Mouse (Mus musculus) limb, embryonic 13.5 days (tissue): ENCODE results near the gene Rhov. TPM values are rescaled to one million over a fixed set of nuclear protein-coding genes. Genes with fewer than 3 reads are reported as not detected.

Experiments
- ATAC-seq: fragments of 200-750 bp; cut with Nextera tagmentation; 2 replicates; pipeline ENCODE4 v1.8.0; 2017; ENCODE audit warnings: low read depth, moderate number of reproducible peaks, moderate TSS enrichment; ENCODE audit not compliant: low FRiP score
- H3K27ac ChIP-seq: fragments of 300-500 bp; sonication (generic); 2 replicates; pipeline ENCODE4 v1.5.1; 2015; ENCODE audit warnings: inconsistent platforms, mild to moderate bottlenecking, moderate library complexity
- H3K27me3 ChIP-seq: fragments of 300-500 bp; sonication (generic); 2 replicates; pipeline ENCODE4 v1.6.1; 2015; ENCODE audit warnings: mild to moderate bottlenecking, inconsistent platforms
- H3K36me3 ChIP-seq: fragments of 300-500 bp; sonication (generic); 2 replicates; pipeline ENCODE4 v1.6.1; 2015; ENCODE audit warnings: inconsistent platforms, mild to moderate bottlenecking, moderate library complexity
- H3K4me1 ChIP-seq: fragments of 300-500 bp; sonication (generic); 2 replicates; pipeline ENCODE4 v1.6.1; 2015; ENCODE audit warnings: inconsistent platforms
- H3K4me2 ChIP-seq: fragments of 300-500 bp; sonication (generic); replicated peaks from 2 replicates; pipeline ENCODE4 v1.6.1; 2015; ENCODE audit warnings: inconsistent platforms, mild to moderate bottlenecking, moderate library complexity
- H3K4me3 ChIP-seq: fragments of 300-500 bp; sonication (generic); 2 replicates; pipeline ENCODE4 v1.5.1; 2015; ENCODE audit warnings: moderate library complexity, mild to moderate bottlenecking, inconsistent platforms
- H3K9ac ChIP-seq: fragments of 300-500 bp; sonication (generic); 2 replicates; pipeline ENCODE4 v1.6.1; 2015; ENCODE audit warnings: mild to moderate bottlenecking, inconsistent platforms
- H3K9me3 ChIP-seq: fragments of 300-500 bp; sonication (generic); 2 replicates; pipeline ENCODE4 v1.6.1; 2016; ENCODE audit warnings: inconsistent platforms
- WGBS: fragments of 180-500 bp; shearing (Covaris S2); methylation state at CpG from one replicate; pipeline ENCODE4 v1.1.7; 2015; 5-methylcytosine and 5-hydroxymethylcytosine counted together
- polyA plus RNA-seq: library from polyadenylated mRNA; unstranded; fragments of >200 nt; fragmentation: Nextera tagmentation; extraction: Ambion mirVana; gene quantifications from 2 replicates; pipeline ENCODE4 v1.2.1, GENCODE M21; 2015

The Rhov gene
- polyA plus RNA-seq, 1 experiment from 2014 or later = 11.5 TPM

DNA sequence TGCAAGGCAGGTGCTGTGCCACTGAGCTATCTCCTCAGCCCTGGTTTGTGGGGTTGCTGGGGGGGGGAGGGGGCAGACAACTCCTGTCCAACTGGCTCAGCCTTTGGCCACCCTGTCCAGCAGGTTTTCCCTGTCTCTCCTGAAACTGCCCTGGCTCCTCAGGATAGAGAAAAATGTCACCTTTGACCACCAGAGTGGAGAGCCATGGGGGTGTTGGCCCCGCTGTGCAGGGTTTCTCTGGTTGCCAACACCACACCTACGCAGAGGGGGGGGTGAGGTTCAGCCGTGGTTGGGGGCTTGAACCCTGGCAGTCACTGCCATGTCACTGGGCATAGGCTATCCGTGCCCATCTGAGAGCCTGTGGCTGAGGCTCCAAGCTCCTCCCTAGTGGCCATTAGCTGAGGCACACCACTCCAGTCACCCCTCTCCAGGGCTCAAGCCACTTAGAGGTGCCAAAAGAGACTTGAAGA is 21.4 kb downstream of the Rhov start:
- 75% methylated on average over 4 of the region's 4 CpGs for WGBS
- no peaks in the 10 kb centered on the region for H3K4me1 ChIP-seq
- H3K36me3 ChIP-seq = no peaks in the 10 kb centered on the region
- no peaks in the 10 kb centered on the region for H3K9me3 ChIP-seq
- no peak overlapping the region for H3K9ac ChIP-seq
- H3K4me3 ChIP-seq = no peak overlapping the region
- no peak for ATAC-seq
- H3K4me2 ChIP-seq = no peak overlapping the region
- H3K27me3 ChIP-seq = peaks cover 15% of the 10 kb centered on the region
- no peak overlapping the region for H3K27ac ChIP-seq

DNA sequence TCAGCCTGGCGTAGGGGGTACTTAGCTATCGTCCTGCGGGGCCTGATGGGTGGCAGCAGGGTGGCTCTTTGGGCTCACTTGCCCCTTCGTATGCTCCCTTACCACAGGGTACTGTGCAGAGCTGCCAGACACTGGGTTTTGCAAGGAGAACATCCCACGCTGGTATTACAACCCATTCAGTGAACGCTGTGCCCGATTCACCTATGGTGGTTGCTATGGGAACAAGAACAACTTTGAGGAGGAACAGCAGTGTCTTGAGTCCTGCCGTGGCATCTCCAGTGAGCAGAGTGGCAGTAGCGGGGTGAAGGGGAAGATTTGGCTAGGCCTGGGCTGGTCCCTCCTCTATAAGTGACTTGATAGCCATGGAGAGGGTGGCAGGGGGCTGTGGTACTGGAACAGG is 23.2 kb downstream of the Rhov start:
- Histone ChIP-seq H3K4me2 (no peak overlapping the region), H3K27me3 (peaks cover 9% of the 10 kb centered on the region; the same call in 1 of the 2 replicates), H3K27ac (no peak overlapping the region), H3K36me3 (no peaks in the 10 kb centered on the region), H3K9ac (no peak overlapping the region), H3K9me3 (no peaks in the 10 kb centered on the region), H3K4me3 (no peak overlapping the region), H3K4me1 (no peaks in the 10 kb centered on the region)
- 86% methylated on average over 9 of the region's 9 CpGs for WGBS
- ATAC-seq = no peak

DNA sequence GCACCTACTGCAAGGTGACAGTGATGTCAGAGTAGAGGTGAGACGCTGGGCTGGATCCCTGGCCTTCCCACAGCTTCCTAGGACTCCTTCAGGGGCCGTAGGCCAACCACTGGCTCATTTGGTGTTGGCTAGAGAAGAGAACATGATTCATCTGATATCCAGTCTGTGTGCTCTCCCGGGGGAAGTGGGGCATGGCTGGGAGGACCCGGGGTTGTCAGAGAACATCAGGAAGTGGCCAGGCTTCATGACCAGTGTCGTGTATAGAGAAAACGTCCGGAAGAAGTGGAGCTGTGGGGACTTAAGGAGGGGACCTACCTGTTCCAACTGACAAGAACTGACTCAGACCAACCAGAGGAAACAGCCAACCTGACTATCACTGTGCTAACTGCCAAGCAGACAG is 25.8 kb downstream of the Rhov start:
- 85% methylated on average over 7 of the region's 7 CpGs for WGBS

DNA sequence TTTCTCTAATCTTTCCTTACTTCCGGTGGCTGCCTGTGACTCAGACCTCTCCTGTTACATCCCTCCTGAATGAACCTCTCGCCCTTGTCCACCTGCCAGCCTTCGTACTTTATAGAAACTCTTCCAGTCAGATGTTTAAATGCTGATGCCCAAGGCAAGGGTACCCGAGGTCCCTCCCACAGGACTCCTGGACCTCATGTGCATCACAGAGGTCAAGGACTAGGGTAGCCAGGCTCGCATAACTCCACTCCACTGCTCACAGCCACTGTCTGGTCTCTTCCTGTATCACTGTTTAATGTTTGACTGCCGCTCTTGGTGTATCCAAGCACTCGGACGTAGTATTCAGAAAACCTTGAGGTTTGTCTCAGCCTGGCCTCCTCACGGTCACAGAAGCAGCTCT is 28.5 kb downstream of the Rhov start:
- no peak overlapping the region for H3K4me2 ChIP-seq
- H3K4me1 ChIP-seq = peaks cover 3% of the 10 kb centered on the region; the same call in 1 of the 2 replicates
- no peak overlapping the region for H3K4me3 ChIP-seq
- no peak overlapping the region for H3K27ac ChIP-seq
- H3K36me3 ChIP-seq = no peaks in the 10 kb centered on the region
- no peak overlapping the region for H3K9ac ChIP-seq
- H3K27me3 ChIP-seq = peaks cover 33% of the 10 kb centered on the region
- 80% methylated on average over 9 of the region's 9 CpGs for WGBS
- no peaks in the 10 kb centered on the region for H3K9me3 ChIP-seq
- no peak for ATAC-seq

More for the DNA sequence above, 25.8 kb downstream of the Rhov start:
- H3K4me1 ChIP-seq = no peaks in the 10 kb centered on the region
- no peak overlapping the region for H3K4me3 ChIP-seq
- no peak overlapping the region for H3K4me2 ChIP-seq
- peaks cover 15% of the 10 kb centered on the region for H3K27me3 ChIP-seq
- no peak overlapping the region for H3K27ac ChIP-seq
- H3K9me3 ChIP-seq = no peaks in the 10 kb centered on the region
- H3K9ac ChIP-seq = no peak overlapping the region
- ATAC-seq = no peak
- H3K36me3 ChIP-seq = no peaks in the 10 kb centered on the region

DNA sequence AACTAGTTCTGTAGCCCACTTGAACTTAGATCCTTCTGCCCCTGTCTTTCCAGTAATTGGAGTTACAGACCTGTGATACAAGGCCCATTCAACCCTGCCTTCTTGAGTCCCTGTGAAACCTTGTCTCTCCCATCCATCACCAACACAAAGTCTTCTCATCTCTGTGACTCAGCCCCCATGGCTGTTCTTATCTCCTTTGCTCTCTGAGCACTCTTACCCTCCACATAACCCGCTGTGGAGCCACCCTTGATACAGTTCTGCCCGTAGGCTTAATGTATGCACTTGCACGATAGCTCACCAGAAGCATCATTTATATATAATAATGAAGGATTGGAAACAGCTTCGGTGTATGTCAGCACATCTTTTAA is 30.3 kb downstream of the Rhov start:
- WGBS = 90% methylated on average over 4 of the region's 4 CpGs
- no peak overlapping the region for H3K4me3 ChIP-seq
- peaks cover 50% of the 10 kb centered on the region for H3K27me3 ChIP-seq
- H3K4me2 ChIP-seq = no peak overlapping the region
- H3K9me3 ChIP-seq = no peaks in the 10 kb centered on the region
- H3K9ac ChIP-seq = no peak overlapping the region
- peaks cover 12% of the 10 kb centered on the region for H3K4me1 ChIP-seq
- no peak overlapping the region for H3K27ac ChIP-seq
- ATAC-seq = no peak
- H3K36me3 ChIP-seq = no peaks in the 10 kb centered on the region

DNA sequence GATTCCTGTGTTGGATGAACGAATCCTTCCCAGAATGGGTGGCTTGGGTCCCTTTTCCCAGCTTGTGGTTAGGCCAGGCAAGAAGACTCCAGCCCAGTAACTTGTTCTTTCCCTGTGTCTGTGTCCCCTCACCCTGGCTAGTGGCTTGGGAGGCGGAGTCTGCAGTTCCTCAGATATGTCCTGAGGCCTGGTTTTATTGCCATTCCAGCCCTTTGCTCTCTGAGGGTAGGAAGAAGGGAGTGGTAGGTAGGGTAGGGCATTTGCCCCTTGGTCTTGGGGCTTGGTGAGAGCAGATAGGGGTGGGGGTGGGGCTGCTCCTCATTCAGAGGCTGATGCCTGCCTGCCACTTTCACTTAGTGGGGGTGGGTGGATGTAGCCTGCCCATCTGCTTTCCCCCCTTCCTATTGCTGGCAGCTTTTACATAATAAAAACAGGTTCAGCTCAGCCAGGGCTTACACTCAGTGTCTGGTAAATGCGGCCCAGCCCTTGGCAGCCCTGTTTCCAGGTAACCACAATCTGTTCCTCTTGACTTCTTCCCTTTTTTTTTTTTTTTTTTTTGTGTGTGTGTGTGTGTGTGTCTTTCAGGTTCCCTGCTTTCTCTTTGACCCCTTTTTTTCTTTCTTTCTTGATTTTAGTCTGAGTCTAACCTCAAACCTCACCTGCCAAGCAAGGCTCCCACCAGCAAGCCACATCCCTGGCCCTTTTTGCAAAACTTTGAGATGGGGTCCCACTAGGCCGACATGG is 30.8 kb downstream of the Rhov start:
- WGBS = 70% methylated on average over 4 of the region's 4 CpGs
- no peak for ATAC-seq
- Histone ChIP-seq H3K36me3 (no peaks in the 10 kb centered on the region), H3K27me3 (peaks cover 56% of the 10 kb centered on the region), H3K4me1 (peaks cover 12% of the 10 kb centered on the region), H3K4me3 (no peak overlapping the region), H3K4me2 (no peak overlapping the region), H3K27ac (no peak overlapping the region), H3K9me3 (no peaks in the 10 kb centered on the region), H3K9ac (no peak overlapping the region)

DNA sequence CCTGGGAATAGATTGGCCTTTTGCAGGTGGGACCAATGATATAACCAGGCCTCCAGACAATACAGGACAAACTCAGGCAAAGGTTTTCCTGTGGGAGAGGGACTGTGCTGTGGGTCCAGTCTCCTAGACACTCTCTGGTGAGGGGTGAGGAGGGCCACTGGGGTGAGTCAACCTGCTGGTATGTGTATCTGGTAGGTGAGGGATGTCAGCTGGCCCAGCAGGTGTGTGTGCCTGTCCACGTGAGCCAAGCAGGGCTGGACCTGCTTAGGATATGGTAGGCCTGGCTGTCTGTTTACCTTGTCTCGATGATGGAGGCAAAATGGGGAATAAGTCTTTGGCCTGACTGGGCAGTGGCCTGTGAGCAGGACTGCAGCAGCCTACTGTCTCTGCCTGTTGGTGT is 32.4 kb downstream of the Rhov start:
- peaks cover 71% of the 10 kb centered on the region for H3K27me3 ChIP-seq
- ATAC-seq = no peak
- H3K36me3 ChIP-seq = no peaks in the 10 kb centered on the region
- 79% methylated on average over 2 of the region's 2 CpGs for WGBS
- no peaks in the 10 kb centered on the region for H3K9me3 ChIP-seq
- peaks cover 12% of the 10 kb centered on the region for H3K4me1 ChIP-seq
- peak overlapping the region; percentile 88; the same call in 1 of the 2 replicates for H3K4me2 ChIP-seq
- H3K27ac ChIP-seq = no peak overlapping the region
- peak overlapping the region; percentile 55; the same call in 1 of the 2 replicates for H3K4me3 ChIP-seq
- H3K9ac ChIP-seq = no peak overlapping the region

DNA sequence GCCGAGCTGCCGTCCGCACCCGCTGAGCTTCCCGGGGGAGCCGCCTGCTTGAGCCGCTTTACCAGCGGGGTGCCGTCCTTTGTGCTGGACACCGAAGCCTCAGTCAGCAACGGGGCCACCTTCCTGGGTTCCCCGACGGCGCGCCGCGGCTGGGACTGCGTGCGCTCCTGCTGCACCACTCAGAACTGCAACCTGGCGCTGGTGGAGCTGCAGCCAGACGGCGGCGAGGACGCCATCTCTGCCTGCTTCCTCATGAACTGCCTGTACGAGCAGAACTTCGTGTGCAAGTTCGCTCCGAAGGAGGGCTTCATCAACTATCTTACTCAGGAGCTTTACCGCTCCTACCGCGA is 33.2 kb downstream of the Rhov start:
- ATAC-seq = no peak
- Histone ChIP-seq H3K9me3 (no peaks in the 10 kb centered on the region), H3K36me3 (no peaks in the 10 kb centered on the region), H3K4me2 (peak overlapping the region; percentile 88), H3K9ac (peak overlapping the region; percentile 56), H3K4me3 (peak overlapping the region; percentile 55), H3K27ac (no peak overlapping the region), H3K27me3 (peaks cover 72% of the 10 kb centered on the region), H3K4me1 (peaks cover 12% of the 10 kb centered on the region)
- 2% methylated on average over 31 of the region's 31 CpGs for WGBS

DNA sequence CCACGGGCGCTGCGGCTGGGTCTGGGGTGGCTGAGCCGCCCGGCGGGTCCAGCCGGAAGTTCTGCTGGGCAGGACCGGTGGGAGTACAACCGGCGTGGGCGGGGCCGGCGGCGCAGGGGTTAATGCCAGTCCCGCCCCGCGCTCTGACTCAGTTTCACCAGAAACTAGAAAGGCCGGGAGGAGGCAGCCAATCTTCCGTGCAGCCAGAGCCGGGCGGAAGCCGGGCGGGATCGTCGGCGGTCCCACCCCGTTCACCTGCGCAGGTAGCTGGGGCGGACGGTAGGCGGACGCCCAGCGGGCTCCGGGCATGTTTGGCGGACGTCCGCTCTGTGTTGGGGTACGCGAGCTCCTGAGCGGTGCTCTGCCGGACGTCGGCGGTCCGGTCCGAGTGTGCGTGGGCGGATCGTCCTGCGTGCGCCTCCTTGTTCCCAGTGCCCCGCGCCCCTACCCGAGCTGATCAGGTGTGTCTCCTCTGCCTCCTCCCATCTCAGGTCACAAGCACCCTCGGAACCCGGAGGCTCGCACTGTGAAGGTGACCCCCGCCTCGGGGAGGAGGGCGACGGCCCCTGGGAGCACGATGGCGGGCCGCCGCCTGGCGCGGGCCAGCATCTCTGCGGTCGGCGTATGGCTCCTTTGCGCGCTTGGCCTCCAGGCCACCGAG is 33.7 kb downstream of the Rhov start, which contains the start of gene Spint1:
Spint1 (plus strand) TSS at position 153 of the 661 bp plus-strand sequence.
- no peaks in the 10 kb centered on the region for H3K9me3 ChIP-seq
- H3K36me3 ChIP-seq = no peaks in the 10 kb centered on the region
- peak within 1 kb of the TSS; percentile 55 for H3K4me3 ChIP-seq
- H3K9ac ChIP-seq = peak within 1 kb of the TSS; percentile 56
- peaks cover 12% of the 10 kb centered on the region for H3K4me1 ChIP-seq
- H3K27me3 ChIP-seq = peaks cover 72% of the 10 kb centered on the region
- WGBS = under 1% methylated on average over 73 of the region's 73 CpGs
- H3K4me2 ChIP-seq = peak within 1 kb of the TSS; percentile 88
- no peak for ATAC-seq
- no peak within 1 kb of the TSS for H3K27ac ChIP-seq

DNA sequence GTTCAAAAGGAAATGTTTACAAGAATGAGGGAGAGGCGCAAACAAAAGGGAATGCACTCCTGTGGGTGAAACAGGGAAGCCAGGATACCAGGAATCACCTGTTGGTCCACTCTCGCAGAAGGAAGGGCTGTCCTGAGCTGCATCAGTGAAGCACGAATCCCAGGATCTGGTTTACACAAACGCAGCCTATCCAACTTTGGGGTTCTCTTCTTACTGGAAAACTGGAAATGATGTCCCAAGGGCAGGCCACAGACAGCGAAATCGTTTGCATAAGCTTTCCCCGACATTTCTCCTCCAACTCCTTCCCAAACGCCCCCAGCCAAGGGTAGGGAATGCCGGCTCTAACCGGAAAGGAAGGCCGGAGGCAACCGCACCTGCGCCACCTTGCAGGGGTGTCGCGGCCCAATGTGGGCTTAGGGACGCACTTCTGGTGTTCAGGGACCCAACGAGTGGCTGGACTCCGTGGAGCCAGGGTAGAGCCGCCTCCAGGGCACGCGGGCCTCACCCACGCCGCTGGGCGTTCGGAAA is 34.3 kb downstream of the Rhov start:
- Histone ChIP-seq H3K36me3 (no peaks in the 10 kb centered on the region), H3K27me3 (peaks cover 72% of the 10 kb centered on the region), H3K4me1 (peaks cover 12% of the 10 kb centered on the region), H3K9me3 (no peaks in the 10 kb centered on the region), H3K27ac (no peak overlapping the region), H3K4me2 (peak overlapping the region; percentile 88), H3K9ac (peak overlapping the region; percentile 56), H3K4me3 (peak overlapping the region; percentile 55)
- ATAC-seq = no peak
- WGBS = 7% methylated on average over 25 of the region's 25 CpGs

DNA sequence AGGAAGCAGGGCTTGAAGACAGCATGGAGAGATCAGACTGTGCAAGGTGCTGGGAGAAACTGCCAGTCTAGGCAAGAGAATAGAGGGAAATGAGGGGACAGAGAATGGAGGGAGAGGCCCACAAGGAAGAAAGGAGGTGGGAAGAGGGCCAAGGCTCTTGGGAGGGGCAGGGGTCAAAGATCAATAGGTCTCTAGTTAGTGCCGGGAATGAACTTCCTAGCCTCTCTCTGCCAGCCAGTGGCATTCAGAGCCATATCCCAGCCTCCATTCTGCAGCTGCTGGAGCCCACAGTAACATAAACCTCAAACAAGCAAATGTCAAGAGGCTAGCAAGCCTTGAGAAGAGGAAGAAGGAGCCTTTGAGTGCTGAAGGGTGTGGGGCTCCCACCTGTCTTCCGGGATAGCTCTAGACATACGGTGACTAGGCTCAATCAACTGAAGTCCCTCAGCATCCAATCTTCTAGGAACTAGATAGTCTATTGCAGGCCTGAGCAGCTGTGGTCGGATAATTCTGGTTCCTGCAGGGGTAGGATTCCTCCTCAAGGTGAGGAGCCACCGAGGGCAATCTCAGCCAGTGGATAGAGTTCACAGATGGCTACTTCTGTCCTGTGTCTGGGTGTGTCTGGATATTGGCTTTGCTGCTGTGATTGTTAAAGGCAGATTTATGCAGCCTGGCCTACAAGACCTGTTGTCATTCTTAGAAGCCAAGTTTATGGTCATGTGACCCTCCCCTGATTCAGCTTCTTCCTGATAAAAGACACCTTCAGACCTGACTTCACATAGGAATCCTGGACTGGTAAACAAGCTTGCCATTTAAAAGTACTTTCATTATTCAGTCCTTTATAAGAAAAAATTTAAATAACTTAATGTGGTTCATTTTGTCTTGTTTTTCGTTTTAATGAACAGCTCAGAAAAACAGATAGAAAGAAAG is 41.0 kb downstream of the Rhov start, which contains the start of gene Ppp1r14d:
Ppp1r14d (minus strand) TSS at position 132 of the 930 bp plus-strand sequence.
- no peaks in the 10 kb centered on the region for H3K36me3 ChIP-seq
- ATAC-seq = no peak
- no peak within 1 kb of the TSS; the same call in 1 of the 2 replicates for H3K9ac ChIP-seq
- no peak within 1 kb of the TSS for H3K27ac ChIP-seq
- no peak within 1 kb of the TSS for H3K4me3 ChIP-seq
- H3K9me3 ChIP-seq = no peaks in the 10 kb centered on the region
- 67% methylated on average over 6 of the region's 6 CpGs for WGBS
- no peak within 1 kb of the TSS for H3K4me2 ChIP-seq
- peaks cover 5% of the 10 kb centered on the region; the same call in 1 of the 2 replicates for H3K4me1 ChIP-seq
- H3K27me3 ChIP-seq = peaks cover 14% of the 10 kb centered on the region
